Mouse (Mus musculus): ENCODE measurements around the gene Gm8879. TPM values are rescaled to one million over a fixed set of nuclear protein-coding genes. Genes with fewer than 3 reads are reported as not detected.
"Not testable (repeated sequence)": the region's sequence is repeated elsewhere in the genome, so short reads cannot be mapped to it uniquely, and the experiment has no call there.

Gm8879 gene
- polyA plus RNA-seq (2012; ENCODE audit: insufficient read depth, insufficient read length, missing spikeins), result not detected in 2 replicates

- H3K27ac ChIP-seq (ENCODE audit: insufficient read depth, low read depth, low read length); H3K4me3 ChIP-seq (ENCODE audit: insufficient read depth, low read length); H3K4me1 ChIP-seq (ENCODE audit: control insufficient read depth, insufficient read depth, low read length): not testable (repeated sequence)
Measured at GRCm38 (mm10) chr5:11127334-11127733, at the start of gene Gm8879. TSS of gene Gm8879 (plus strand) at chr5:11127634.

- H3K27ac ChIP-seq (ENCODE audit: insufficient read depth, low read depth, low read length); H3K4me1 ChIP-seq (ENCODE audit: control insufficient read depth, insufficient read depth, low read length): not testable (repeated sequence)
Measured at GRCm38 (mm10) chr5:11138031-11138430, 10.6 kb downstream of the Gm8879 start.

More at GRCm38 (mm10) chr5:11138031-11138430, 10.6 kb downstream of the Gm8879 start:
- not testable (repeated sequence) for H3K4me3 ChIP-seq (ENCODE audit: insufficient read depth, low read length)

Other genes starting within 250 kb of the Gm8879 start
- gene Gm8871, start 179.8 kb upstream of the Gm8879 start, polyA plus RNA-seq (2012; ENCODE audit: insufficient read depth, insufficient read length, missing spikeins), result not detected in 2 replicates
- not detected in 2 replicates for gene Gm8857, start 179.8 kb upstream of the Gm8879 start, polyA plus RNA-seq (2012; ENCODE audit: insufficient read depth, insufficient read length, missing spikeins)
- gene Gm5861, start 55.4 kb downstream of the Gm8879 start, polyA plus RNA-seq (2012; ENCODE audit: insufficient read depth, insufficient read length, missing spikeins), result not detected in 2 replicates
- gene Gm8890, start 128.4 kb downstream of the Gm8879 start, polyA plus RNA-seq (2012; ENCODE audit: insufficient read depth, insufficient read length, missing spikeins), result not detected in 2 replicates
- not detected in 2 replicates for gene Speer1, start 213.9 kb downstream of the Gm8879 start, polyA plus RNA-seq (2012; ENCODE audit: insufficient read depth, insufficient read length, missing spikeins)